Mouse (Mus musculus) hindbrain, embryonic 13.5 days (tissue): ENCODE measurements at regions not wholly inside any gene's neighbourhood (a gene's known extent, or its start where the extent isn't known, plus 50 kb on each side); places are given as distances from the start of the nearest gene placed in this dataset.

Experiments used
- ATAC-seq: fragments of 200-750 bp; cut with Nextera tagmentation; 2 replicates; pipeline ENCODE4 v1.8.0; 2017; ENCODE audit warnings: moderate TSS enrichment; ENCODE audit not compliant: low FRiP score
- H3K27ac ChIP-seq: fragments of 300-500 bp; sonication (generic); 2 replicates; pipeline ENCODE4 v1.5.1; 2015; ENCODE audit warnings: inconsistent platforms, mild to moderate bottlenecking, moderate library complexity
- H3K27me3 ChIP-seq: fragments of 300-500 bp; sonication (generic); 2 replicates; pipeline ENCODE4 v1.6.1; 2015; ENCODE audit warnings: mild to moderate bottlenecking, inconsistent platforms
- H3K36me3 ChIP-seq: fragments of 300-500 bp; sonication (generic); 2 replicates; pipeline ENCODE4 v1.6.1; 2015; ENCODE audit warnings: mild to moderate bottlenecking, inconsistent platforms
- H3K4me1 ChIP-seq: fragments of 300-500 bp; sonication (generic); replicated peaks from 2 replicates; pipeline ENCODE4 v1.6.1; 2015; ENCODE audit warnings: inconsistent platforms
- H3K4me2 ChIP-seq: fragments of 300-500 bp; sonication (generic); 2 replicates; pipeline ENCODE4 v1.6.1; 2015; ENCODE audit warnings: inconsistent platforms, mild to moderate bottlenecking, moderate library complexity
- H3K4me3 ChIP-seq: fragments of 300-500 bp; sonication (generic); 2 replicates; pipeline ENCODE4 v1.5.1; 2015; ENCODE audit warnings: mild to moderate bottlenecking, inconsistent platforms
- H3K9ac ChIP-seq: fragments of 300-500 bp; sonication (generic); 2 replicates; pipeline ENCODE4 v1.6.1; 2015; ENCODE audit warnings: mild to moderate bottlenecking, inconsistent platforms
- H3K9me3 ChIP-seq: fragments of 300-500 bp; sonication (generic); 2 replicates; pipeline ENCODE4 v1.6.1; 2016; ENCODE audit warnings: inconsistent platforms
- WGBS: fragments of 180-500 bp; shearing (Covaris S2); methylation state at CpG from one replicate; pipeline ENCODE4 v1.1.7; 2015; 5-methylcytosine and 5-hydroxymethylcytosine counted together

GRCm38 (mm10) chr4:7987346-7987745, 251.5 kb downstream of the Car8 start:
- no peak overlapping the region for H3K27ac ChIP-seq
- H3K9ac ChIP-seq, result no peak overlapping the region
- 92% methylated on average over 3 of the region's 3 CpGs for WGBS
- no peaks in the 10 kb centered on the region for H3K27me3 ChIP-seq
- no peak for ATAC-seq
- no peak overlapping the region for H3K4me2 ChIP-seq
- no peaks in the 10 kb centered on the region for H3K36me3 ChIP-seq
- no peak overlapping the region for H3K4me3 ChIP-seq
- no peaks in the 10 kb centered on the region for H3K4me1 ChIP-seq
- no peaks in the 10 kb centered on the region for H3K9me3 ChIP-seq

- no peaks in the 10 kb centered on the region for H3K36me3 ChIP-seq
- H3K4me3 ChIP-seq, result no peak overlapping the region
- no peak overlapping the region for H3K4me2 ChIP-seq
- no peaks in the 10 kb centered on the region for H3K4me1 ChIP-seq
- no peak overlapping the region for H3K27ac ChIP-seq
- H3K9me3 ChIP-seq, result no peaks in the 10 kb centered on the region
- ATAC-seq, result no peak
- no peaks in the 10 kb centered on the region for H3K27me3 ChIP-seq
- H3K9ac ChIP-seq, result no peak overlapping the region
- WGBS, result 69% methylated on average over 6 of the region's 6 CpGs
These were observed 254.0 kb downstream of the Car8 start for GRCm38 (mm10) chr4:7984814-7985213.

- Histone ChIP-seq H3K36me3 (no peaks in the 10 kb centered on the region), H3K27ac (no peak overlapping the region), H3K4me3 (no peak overlapping the region), H3K9ac (no peak overlapping the region), H3K4me2 (no peak overlapping the region), H3K9me3 (no peaks in the 10 kb centered on the region), H3K4me1 (no peaks in the 10 kb centered on the region), H3K27me3 (no peaks in the 10 kb centered on the region)
- 74% methylated on average over 12 of the region's 12 CpGs for WGBS
- ATAC-seq, result no peak
These were observed 259.0 kb downstream of the Car8 start for GRCm38 (mm10) chr4:7979772-7980351.

DNA sequence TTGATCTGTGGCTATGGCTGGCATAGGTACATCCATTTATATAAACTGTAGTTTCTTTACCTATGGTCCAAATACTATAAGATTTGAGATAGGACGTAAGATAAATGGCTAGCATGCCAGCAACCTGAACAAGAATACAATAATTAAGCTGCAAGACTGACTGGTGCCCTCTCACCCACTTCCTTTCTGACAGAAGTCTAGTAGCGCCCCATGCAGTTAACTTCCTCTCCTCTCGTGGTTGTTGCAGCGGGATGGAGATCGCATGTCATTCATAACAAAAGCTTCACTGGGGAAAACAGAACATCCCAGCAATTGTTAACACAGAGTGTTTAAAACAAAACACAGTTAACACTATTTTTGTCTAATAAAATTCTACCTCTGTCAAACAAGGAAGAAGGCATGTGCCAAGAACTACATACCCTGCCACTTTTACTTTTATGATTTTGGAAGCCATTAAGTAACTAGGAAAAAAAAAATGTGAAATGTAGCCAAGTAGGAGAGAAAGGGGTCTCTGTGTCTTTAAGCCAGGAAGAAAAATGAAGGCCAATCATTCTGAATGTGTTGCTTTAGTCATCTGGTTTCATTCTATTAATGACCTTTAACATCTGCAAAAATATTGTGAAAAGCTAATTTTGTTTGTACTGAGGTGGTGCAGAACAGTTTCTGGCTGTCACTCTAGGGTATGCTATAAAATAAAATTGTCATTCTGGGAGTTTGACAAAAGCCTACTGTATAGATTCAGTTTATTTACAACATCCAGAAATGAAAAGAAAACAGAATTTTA, 261.0 kb downstream of the Car8 start:
- no peak overlapping the region for H3K27ac ChIP-seq
- no peaks in the 10 kb centered on the region for H3K4me1 ChIP-seq
- no peak for ATAC-seq
- no peak overlapping the region for H3K9ac ChIP-seq
- 67% methylated on average over 5 of the region's 5 CpGs for WGBS
- no peaks in the 10 kb centered on the region for H3K9me3 ChIP-seq
- H3K36me3 ChIP-seq, result no peaks in the 10 kb centered on the region
- H3K4me2 ChIP-seq, result no peak overlapping the region
- no peak overlapping the region for H3K4me3 ChIP-seq
- no peaks in the 10 kb centered on the region for H3K27me3 ChIP-seq

DNA sequence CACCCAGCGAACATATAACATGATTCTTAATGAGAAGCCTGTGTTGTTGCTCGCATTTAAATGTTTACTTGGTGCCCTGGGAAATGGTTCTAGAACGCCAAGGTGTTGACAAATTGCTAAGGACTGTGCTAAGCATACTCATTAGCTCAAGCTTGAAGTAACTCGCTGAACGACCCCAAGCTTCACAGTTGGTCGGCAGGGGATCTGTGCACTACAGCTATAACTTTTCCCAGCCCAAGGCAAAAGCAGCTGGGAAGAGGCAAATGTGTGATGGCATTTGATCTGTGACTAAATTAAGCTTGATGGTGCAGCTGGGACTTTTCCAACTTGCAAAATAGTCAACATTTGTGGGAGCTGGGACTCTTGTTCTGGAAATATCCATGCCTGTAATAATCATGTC, 268.6 kb downstream of the Car8 start:
- no peak for ATAC-seq
- Histone ChIP-seq H3K4me2 (no peak overlapping the region), H3K4me3 (no peak overlapping the region), H3K9ac (no peak overlapping the region), H3K36me3 (no peaks in the 10 kb centered on the region), H3K27ac (no peak overlapping the region), H3K9me3 (no peaks in the 10 kb centered on the region), H3K27me3 (no peaks in the 10 kb centered on the region), H3K4me1 (peaks cover 4% of the 10 kb centered on the region; the same call in 1 of the 2 replicates)
- 51% methylated on average over 6 of the region's 6 CpGs for WGBS

DNA sequence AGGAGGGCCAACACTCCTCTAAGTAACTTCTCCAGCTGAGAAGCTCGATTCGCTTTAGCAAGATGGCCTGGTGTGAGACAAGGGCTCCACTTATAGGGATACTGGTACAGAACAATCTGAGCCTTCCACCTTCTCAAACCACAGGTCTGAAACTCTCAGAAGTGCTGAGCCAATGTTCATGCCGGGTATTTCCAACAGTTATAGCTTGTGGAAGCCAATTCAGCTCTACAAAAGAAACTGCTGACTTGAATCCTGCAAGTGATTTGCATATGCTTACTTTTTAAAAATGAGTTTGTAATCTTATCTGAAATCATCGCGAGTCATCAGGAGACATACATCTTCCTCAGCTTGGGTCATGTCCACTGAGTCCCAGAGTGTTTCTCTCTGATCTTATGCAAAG, 273.2 kb downstream of the Car8 start:
- 97% methylated on average over 5 of the region's 5 CpGs for WGBS
- ATAC-seq, result no peak

GRCm38 (mm10) chr4:7961521-7962172, 277.2 kb downstream of the Car8 start:
- Histone ChIP-seq H3K4me3 (no peak overlapping the region), H3K36me3 (no peaks in the 10 kb centered on the region), H3K27me3 (no peaks in the 10 kb centered on the region), H3K27ac (no peak overlapping the region), H3K4me2 (no peak overlapping the region), H3K4me1 (no peaks in the 10 kb centered on the region), H3K9me3 (no peaks in the 10 kb centered on the region), H3K9ac (no peak overlapping the region)
- no peak for ATAC-seq
- WGBS, result 78% methylated on average over 5 of the region's 5 CpGs

More for the DNA sequence above, 273.2 kb downstream of the Car8 start:
- Histone ChIP-seq H3K27me3 (no peaks in the 10 kb centered on the region), H3K36me3 (no peaks in the 10 kb centered on the region), H3K4me1 (peaks cover 4% of the 10 kb centered on the region; the same call in 1 of the 2 replicates), H3K9me3 (no peaks in the 10 kb centered on the region), H3K27ac (no peak overlapping the region), H3K9ac (no peak overlapping the region), H3K4me3 (no peak overlapping the region), H3K4me2 (no peak overlapping the region)

GRCm38 (mm10) chr4:7960335-7960734, 278.5 kb downstream of the Car8 start:
- ATAC-seq, result no peak
- Histone ChIP-seq H3K36me3 (no peaks in the 10 kb centered on the region), H3K27me3 (no peaks in the 10 kb centered on the region), H3K9ac (no peak overlapping the region), H3K27ac (no peak overlapping the region), H3K4me3 (no peak overlapping the region), H3K9me3 (no peaks in the 10 kb centered on the region), H3K4me1 (no peaks in the 10 kb centered on the region), H3K4me2 (no peak overlapping the region)
- 59% methylated on average over 2 of the region's 2 CpGs for WGBS

DNA sequence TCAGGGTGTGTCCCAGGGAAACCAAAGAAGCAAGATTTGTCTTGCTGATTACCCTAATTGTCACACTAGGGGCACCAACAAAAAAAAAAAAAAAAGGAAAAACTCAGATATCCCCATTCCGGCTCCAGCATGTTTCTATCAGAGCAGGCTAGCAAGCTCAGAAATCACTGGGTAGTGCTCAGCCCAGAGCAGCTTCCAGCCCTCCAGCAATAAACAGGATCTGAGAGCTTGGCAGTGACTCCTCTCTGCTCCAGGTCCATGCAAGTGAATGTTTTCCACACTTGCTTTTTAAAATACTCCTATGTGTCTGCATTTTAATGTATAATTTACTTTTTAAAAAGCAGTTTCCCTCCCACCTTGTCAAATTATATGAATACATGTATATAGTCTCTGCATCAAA, 290.8 kb downstream of the Car8 start:
- Histone ChIP-seq H3K4me2 (no peak overlapping the region), H3K36me3 (no peaks in the 10 kb centered on the region)

DNA sequence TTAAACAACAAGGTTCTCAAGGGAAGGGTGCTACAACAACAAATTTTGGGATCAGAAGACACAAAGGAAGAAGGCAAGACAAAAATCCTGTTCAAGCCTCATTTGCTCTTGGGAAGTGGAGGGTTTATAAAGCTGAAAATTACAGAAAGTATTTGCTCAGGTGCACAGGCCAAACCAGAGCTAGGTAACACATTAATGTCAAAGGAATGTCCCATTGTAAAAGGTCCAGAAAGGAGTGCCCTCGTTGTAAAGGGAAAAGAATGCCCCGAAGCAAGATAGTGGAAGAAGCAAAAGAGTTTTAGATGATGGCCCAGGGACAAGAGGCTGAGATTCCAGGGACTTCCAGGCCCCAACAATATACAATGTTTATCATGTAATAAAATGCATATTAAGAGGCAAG, 317.3 kb downstream of the Car8 start:
- Histone ChIP-seq H3K9me3 (no peaks in the 10 kb centered on the region), H3K36me3 (no peaks in the 10 kb centered on the region), H3K27me3 (no peaks in the 10 kb centered on the region), H3K4me1 (no peaks in the 10 kb centered on the region), H3K4me2 (no peak overlapping the region), H3K4me3 (no peak overlapping the region), H3K27ac (no peak overlapping the region), H3K9ac (no peak overlapping the region)
- no peak for ATAC-seq
- 63% methylated on average over 2 of the region's 2 CpGs for WGBS

More for the DNA sequence above, 290.8 kb downstream of the Car8 start:
- H3K9me3 ChIP-seq, result no peaks in the 10 kb centered on the region
- no peak overlapping the region for H3K27ac ChIP-seq
- no peaks in the 10 kb centered on the region for H3K27me3 ChIP-seq
- H3K9ac ChIP-seq, result no peak overlapping the region
- ATAC-seq, result no peak
- H3K4me1 ChIP-seq, result no peaks in the 10 kb centered on the region
- 71% methylated on average over 1 of the region's 1 CpGs for WGBS
- no peak overlapping the region for H3K4me3 ChIP-seq

GRCm38 (mm10) chr4:7913191-7913590, 325.6 kb downstream of the Car8 start:
- H3K9me3 ChIP-seq, result no peaks in the 10 kb centered on the region
- H3K27ac ChIP-seq, result no peak overlapping the region
- H3K36me3 ChIP-seq, result no peaks in the 10 kb centered on the region
- no peak overlapping the region for H3K4me3 ChIP-seq
- H3K9ac ChIP-seq, result no peak overlapping the region
- H3K4me1 ChIP-seq, result no peaks in the 10 kb centered on the region
- 91% methylated on average over 2 of the region's 2 CpGs for WGBS
- H3K27me3 ChIP-seq, result no peaks in the 10 kb centered on the region
- no peak for ATAC-seq
- no peak overlapping the region for H3K4me2 ChIP-seq

GRCm38 (mm10) chr4:7912675-7913074, 326.2 kb downstream of the Car8 start:
- 90% methylated on average over 2 of the region's 2 CpGs for WGBS
- ATAC-seq, result no peak
- no peak overlapping the region for H3K27ac ChIP-seq

GRCm38 (mm10) chr4:7903130-7903529, 335.7 kb downstream of the Car8 start:
- ATAC-seq, result no peak
- no peak overlapping the region for H3K27ac ChIP-seq
- no peaks in the 10 kb centered on the region for H3K9me3 ChIP-seq
- H3K27me3 ChIP-seq, result no peaks in the 10 kb centered on the region
- H3K4me3 ChIP-seq, result no peak overlapping the region
- H3K36me3 ChIP-seq, result no peaks in the 10 kb centered on the region
- no peak overlapping the region for H3K4me2 ChIP-seq
- no peak overlapping the region for H3K9ac ChIP-seq
- H3K4me1 ChIP-seq, result no peaks in the 10 kb centered on the region
- 74% methylated on average over 1 of the region's 1 CpGs for WGBS

More at GRCm38 (mm10) chr4:7912675-7913074, 326.2 kb downstream of the Car8 start:
- H3K4me2 ChIP-seq, result no peak overlapping the region
- no peaks in the 10 kb centered on the region for H3K9me3 ChIP-seq
- no peak overlapping the region for H3K4me3 ChIP-seq
- H3K36me3 ChIP-seq, result no peaks in the 10 kb centered on the region
- no peak overlapping the region for H3K9ac ChIP-seq
- H3K4me1 ChIP-seq, result no peaks in the 10 kb centered on the region
- no peaks in the 10 kb centered on the region for H3K27me3 ChIP-seq
